Comparison of ENCODE assay signal across 23 mouse cellular contexts in genomic region chr4:120388998-120389542, GRCm38 (mm10). TPM values are rescaled to one million over a fixed set of nuclear protein-coding genes. Genes with fewer than 3 reads are reported as not detected.
DNase-seq lines count a peak whose midpoint lies in the region; ATAC-seq lines count a peak whose summit lies in the region.
"Had no signal": no experiment of that assay in that cellular context is flagged by ENCODE, and none has a peak within 500 bp of the region (broad histone marks: within the 10 kb centered on the region; RNA-seq: fewer than 3 reads in every experiment).

No protein-coding gene starts in this region.

- no peak overlapping the region for H3K27ac ChIP-seq in embryonic facial prominence, embryonic 11.5 days (replicated peaks; ENCODE audit: low read depth, low read length)
- no peak overlapping the region for H3K27ac ChIP-seq in embryonic facial prominence, embryonic 10.5 days (replicated peaks)
- H3K27ac ChIP-seq in intestine, embryonic 14.5 days (ENCODE audit: low read depth) = no peak overlapping the region
- no peak overlapping the region for H3K27ac ChIP-seq in intestine, embryonic 16.5 days (ENCODE audit: low read length)
- H3K27ac ChIP-seq: heart, embryonic 15.5 days; layer of hippocampus, adult 2 months; liver, embryonic 14.5 days; lung, embryonic 15.5 days; macrophage; stomach, postnatal 0 days had no signal

- H3K9ac ChIP-seq in embryonic facial prominence, embryonic 11.5 days (replicated peaks; ENCODE audit: low read length) = no peak overlapping the region
- no peak overlapping the region for H3K9ac ChIP-seq in intestine, embryonic 14.5 days (ENCODE audit: low read length)
- H3K9ac ChIP-seq in intestine, embryonic 16.5 days (ENCODE audit: low read depth, low read length) = no peak overlapping the region
- H3K9ac ChIP-seq: heart, embryonic 15.5 days; liver, embryonic 14.5 days; lung, embryonic 15.5 days had no signal

- 0 out of 2 replicates have a peak, but pooled peaks have one; percentile 39 for ATAC-seq in embryonic facial prominence, embryonic 11.5 days (replicated peaks; ENCODE audit: insufficient number of reproducible peaks, low FRiP score, low TSS enrichment, low read depth)
- ATAC-seq in intestine, embryonic 14.5 days (replicated peaks; ENCODE audit: low FRiP score, low TSS enrichment, low read depth) = no peak
- no peak for ATAC-seq in intestine, embryonic 16.5 days
- ATAC-seq: CD4-positive, CD25-positive, alpha-beta regulatory T cell, adult 4 months had no signal

- WGBS in embryonic facial prominence, embryonic 11.5 days = 7% methylated on average over 3 of the region's 3 CpGs
- WGBS in embryonic facial prominence, embryonic 10.5 days = 5% methylated on average over 3 of the region's 3 CpGs
- 76% methylated on average over 3 of the region's 3 CpGs for WGBS in intestine, embryonic 14.5 days
- WGBS in intestine, embryonic 16.5 days = 67% methylated on average over 3 of the region's 3 CpGs

- H3K4me1 ChIP-seq in embryonic facial prominence, embryonic 11.5 days (ENCODE audit: control insufficient read depth, insufficient read depth, low read length) = no peaks in the 10 kb centered on the region
- peaks cover 20% of the 10 kb centered on the region for H3K4me1 ChIP-seq in embryonic facial prominence, embryonic 10.5 days
- 0 out of 2 replicates have a peak, but pooled peaks cover 6% of the 10 kb centered on the region for H3K4me1 ChIP-seq in intestine, embryonic 14.5 days (replicated peaks; ENCODE audit: control insufficient read depth, insufficient read depth, low read length)
- H3K4me1 ChIP-seq in intestine, embryonic 16.5 days (ENCODE audit: control insufficient read depth, insufficient read depth, low read length) = peaks cover 3% of the 10 kb centered on the region

- no peaks in the 10 kb centered on the region for H3K36me3 ChIP-seq in embryonic facial prominence, embryonic 11.5 days (replicated peaks; ENCODE audit: control insufficient read depth, insufficient read depth, low read depth, low read length)
- H3K36me3 ChIP-seq in embryonic facial prominence, embryonic 10.5 days (replicated peaks) = no peaks in the 10 kb centered on the region
- no peaks in the 10 kb centered on the region for H3K36me3 ChIP-seq in intestine, embryonic 14.5 days (ENCODE audit: control insufficient read depth, insufficient read depth, low read length)
- H3K36me3 ChIP-seq in intestine, embryonic 16.5 days (ENCODE audit: control insufficient read depth, insufficient read depth, low read length) = no peaks in the 10 kb centered on the region
- H3K36me3 ChIP-seq: G1E; heart, embryonic 15.5 days; lung, embryonic 15.5 days had no signal

- H3K4me3 ChIP-seq in embryonic facial prominence, embryonic 11.5 days (ENCODE audit: low read depth, low read length) = no peak overlapping the region
- H3K4me3 ChIP-seq in embryonic facial prominence, embryonic 10.5 days = no peak overlapping the region
- no peak overlapping the region for H3K4me3 ChIP-seq in intestine, embryonic 14.5 days (ENCODE audit: low read depth, low read length)
- H3K4me3 ChIP-seq in intestine, embryonic 16.5 days (ENCODE audit: low read length) = no peak overlapping the region
- H3K4me3 ChIP-seq: heart, embryonic 15.5 days; layer of hippocampus, adult 2 months; lung, embryonic 15.5 days had no signal

- H3K4me2 ChIP-seq in embryonic facial prominence, embryonic 11.5 days (ENCODE audit: low read depth, low read length) = no peak overlapping the region
- no peak overlapping the region for H3K4me2 ChIP-seq in intestine, embryonic 14.5 days (ENCODE audit: low read length)
- no peak overlapping the region for H3K4me2 ChIP-seq in intestine, embryonic 16.5 days (ENCODE audit: low read depth, low read length)
- H3K4me2 ChIP-seq: heart, embryonic 15.5 days; lung, embryonic 15.5 days; midbrain, embryonic 11.5 days had no signal

- peak; percentile 15 for DNase-seq in embryonic facial prominence, embryonic 11.5 days (ENCODE audit: low spot score)
- DNase-seq in embryonic facial prominence, embryonic 10.5 days (ENCODE audit: low spot score) = no peak
- peak; percentile 40 for DNase-seq in intestine, embryonic 14.5 days (ENCODE audit: low spot score)
- peak; percentile 71 for DNase-seq in embryo, embryonic 10.5 days (ENCODE audit: low spot score)
- peak; percentile 47 for DNase-seq in retina, postnatal 1 day
- DNase-seq in spleen, adult 18-20 months = no peak
- DNase-seq: cerebellum, postnatal 10 days; gastrocnemius, postnatal 10 days; heart, adult 11 months; kidney, adult 8-10 months; kidney, postnatal 14 days; layer of hippocampus, postnatal 36 days; thymus, postnatal 25 days had no signal

- H3K9me3 ChIP-seq in embryonic facial prominence, embryonic 11.5 days (replicated peaks; ENCODE audit: control insufficient read depth, low read length) = no peaks in the 10 kb centered on the region
- no peaks in the 10 kb centered on the region for H3K9me3 ChIP-seq in embryonic facial prominence, embryonic 10.5 days
- H3K9me3 ChIP-seq in intestine, embryonic 14.5 days (ENCODE audit: control insufficient read depth, low read length) = no peaks in the 10 kb centered on the region
- H3K9me3 ChIP-seq in intestine, embryonic 16.5 days (ENCODE audit: control insufficient read depth, low read length) = no peaks in the 10 kb centered on the region
- H3K9me3 ChIP-seq: G1E; heart, embryonic 15.5 days; lung, embryonic 15.5 days had no signal

- H3K27me3 ChIP-seq in embryonic facial prominence, embryonic 11.5 days (ENCODE audit: control insufficient read depth, insufficient read depth, low read length) = no peaks in the 10 kb centered on the region
- peaks cover 72% of the 10 kb centered on the region for H3K27me3 ChIP-seq in embryonic facial prominence, embryonic 10.5 days (replicated peaks; ENCODE audit: low read depth, poor library complexity, severe bottlenecking)
- H3K27me3 ChIP-seq in intestine, embryonic 14.5 days (replicated peaks; ENCODE audit: control insufficient read depth, insufficient read depth, low read length) = no peaks in the 10 kb centered on the region
- H3K27me3 ChIP-seq in intestine, embryonic 16.5 days (replicated peaks; ENCODE audit: control insufficient read depth, insufficient read depth, low read length) = no peaks in the 10 kb centered on the region
- H3K27me3 ChIP-seq: heart, embryonic 15.5 days; lung, embryonic 15.5 days had no signal

RNA-seq across cellular contexts. Expression of gene Scmh1, which starts 16.0 kb away (rescaled TPM):
- polyA plus RNA-seq in embryonic facial prominence, embryonic 11.5 days (2014; fragmentation: Nextera tagmentation; extraction: Ambion mirVana) = 27.2 and 31.4 TPM in 2 replicates
- 34.7 and 40.8 TPM in 2 replicates for polyA plus RNA-seq in embryonic facial prominence, embryonic 10.5 days (2016; fragmentation: Nextera tagmentation; extraction: Ambion mirVana)
- polyA plus RNA-seq in intestine, embryonic 14.5 days (2014; fragmentation: Nextera tagmentation; extraction: Ambion mirVana) = 36.6 and 43.3 TPM in 2 replicates
- 22.6 and 24.0 TPM in 2 replicates for polyA plus RNA-seq in intestine, embryonic 16.5 days (2015; fragmentation: Nextera tagmentation; extraction: Ambion mirVana)
- polyA plus RNA-seq: G1E had no signal

Comparison
In these comparisons a context has a peak if more than half of its experiments do, and no peak if none do; other contexts are left out.
1. DNase-seq: peak in embryonic facial prominence, embryonic 11.5 days (single experiment), intestine, embryonic 14.5 days (single experiment), embryo, embryonic 10.5 days (single experiment) and retina, postnatal 1 day (single experiment); none in embryonic facial prominence, embryonic 10.5 days (single experiment) and spleen, adult 18-20 months (0 of 2).